Mouse (Mus musculus) hindbrain, embryonic 11.5 days (tissue): ENCODE results near the gene Tle4. TPM values are rescaled to one million over a fixed set of nuclear protein-coding genes. Genes with fewer than 3 reads are reported as not detected.
A peak's percentile ranks its signal among the peaks of the same experiment; 100 is the strongest.

ENCODE experiments used
- ATAC-seq: fragments of 200-750 bp; cut with Nextera tagmentation; 2 replicates; pipeline ENCODE4 v1.8.0; 2017; ENCODE audit warnings: mild to moderate bottlenecking, moderate TSS enrichment, moderate library complexity; ENCODE audit not compliant: low FRiP score
- DNase-seq: peaks from one replicate; pipeline ENCODE4 v3.0.0-alpha.2; 2015; ENCODE audit warnings: low spot score
- H3K27ac ChIP-seq: fragments of 300-500 bp; sonication (generic); 2 replicates; pipeline ENCODE4 v1.5.1; 2014; ENCODE audit warnings: mild to moderate bottlenecking, low read depth, low read length
- H3K27me3 ChIP-seq: fragments of 300-500 bp; sonication (generic); 2 replicates; pipeline ENCODE4 v1.6.1; 2014; ENCODE audit warnings: mild to moderate bottlenecking, low read length, moderate library complexity, mixed read lengths; ENCODE audit not compliant: control insufficient read depth, insufficient read depth
- H3K36me3 ChIP-seq: fragments of 300-500 bp; sonication (generic); 2 replicates; pipeline ENCODE4 v1.6.1; 2014; ENCODE audit warnings: mild to moderate bottlenecking, low read length, moderate library complexity, mixed read lengths; ENCODE audit not compliant: control insufficient read depth, insufficient read depth
- H3K4me1 ChIP-seq: fragments of 300-500 bp; sonication (generic); replicated peaks from 2 replicates; pipeline ENCODE4 v1.6.1; 2014; ENCODE audit warnings: low read length, mixed read lengths; ENCODE audit not compliant: control insufficient read depth, insufficient read depth
- H3K4me2 ChIP-seq: fragments of 300-500 bp; sonication (generic); replicated peaks from 2 replicates; pipeline ENCODE4 v1.6.1; 2014; ENCODE audit warnings: mild to moderate bottlenecking, low read depth, low read length
- H3K4me3 ChIP-seq: fragments of 300-500 bp; sonication (generic); 2 replicates; pipeline ENCODE4 v1.5.1; 2014; ENCODE audit warnings: low read depth, low read length
- H3K9ac ChIP-seq: fragments of 300-500 bp; sonication (generic); 2 replicates; pipeline ENCODE4 v1.6.1; 2014; ENCODE audit warnings: low read depth, low read length
- H3K9me3 ChIP-seq: fragments of 300-500 bp; sonication (generic); 2 replicates; pipeline ENCODE4 v1.6.1; 2016; ENCODE audit warnings: low read length; ENCODE audit not compliant: control insufficient read depth
- WGBS: fragments of 180-500 bp; shearing (Covaris S2); extraction: QIAGEN DNeasy Blood & Tissue Kit; methylation state at CpG from one replicate; pipeline ENCODE4 v1.1.7; 2014; 5-methylcytosine and 5-hydroxymethylcytosine counted together
- polyA plus RNA-seq: library from polyadenylated mRNA; unstranded; fragments of >200 nt; fragmentation: Nextera tagmentation; extraction: Ambion mirVana; gene quantifications from 2 replicates; pipeline ENCODE4 v1.2.1, GENCODE M21; 2014

The Tle4 gene
- polyA plus RNA-seq, 1 experiment from 2014 or later: 23.2 TPM

- no peak overlapping the region for H3K4me2 ChIP-seq
- H3K36me3 ChIP-seq: no peaks in the 10 kb centered on the region
- no peak for DNase-seq
- H3K27ac ChIP-seq: no peak overlapping the region
- WGBS: 9% methylated on average over 7 of the region's 7 CpGs
- H3K4me3 ChIP-seq: no peak overlapping the region
- H3K4me1 ChIP-seq: peaks cover 5% of the 10 kb centered on the region
- H3K9ac ChIP-seq: no peak overlapping the region
- 0 out of 2 replicates have a peak, but pooled peaks have one; percentile 27 for ATAC-seq
- H3K9me3 ChIP-seq: no peaks in the 10 kb centered on the region
- H3K27me3 ChIP-seq: no peaks in the 10 kb centered on the region
Observed at GRCm38 (mm10) chr19:14502234-14502633, 95.6 kb downstream of the Tle4 start.

- H3K4me1 ChIP-seq: no peaks in the 10 kb centered on the region
- 27% methylated on average over 3 of the region's 3 CpGs for WGBS
- H3K27ac ChIP-seq: no peak overlapping the region
- H3K4me3 ChIP-seq: no peak overlapping the region
- no peak overlapping the region for H3K9ac ChIP-seq
- DNase-seq (no peak), ATAC-seq (no peak)
- H3K27me3 ChIP-seq: no peaks in the 10 kb centered on the region
- no peak overlapping the region for H3K4me2 ChIP-seq
- H3K36me3 ChIP-seq: no peaks in the 10 kb centered on the region
- H3K9me3 ChIP-seq: no peaks in the 10 kb centered on the region
Observed at GRCm38 (mm10) chr19:14499835-14500425, 97.9 kb downstream of the Tle4 start.

DNA sequence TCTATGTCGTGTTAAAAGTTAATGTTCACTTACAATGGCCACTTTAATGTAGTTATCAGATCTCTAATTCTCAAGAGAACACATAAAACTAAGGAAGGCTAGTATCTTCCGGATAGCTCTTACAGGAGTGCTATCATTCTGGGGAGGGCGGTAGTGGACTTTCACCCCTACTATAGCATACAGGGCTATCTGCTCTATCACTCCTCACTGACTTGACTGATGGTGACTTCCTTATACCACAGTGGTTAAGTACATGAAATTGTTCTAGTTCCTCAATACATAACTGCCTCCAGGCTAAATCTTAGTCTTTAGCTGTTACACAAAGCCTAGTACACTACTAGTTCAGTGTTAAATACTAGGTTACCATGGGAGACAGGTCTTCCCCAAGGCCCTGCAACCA, 104.8 kb downstream of the Tle4 start:
- H3K4me1 ChIP-seq: no peaks in the 10 kb centered on the region
- no peak overlapping the region for H3K4me2 ChIP-seq
- no peaks in the 10 kb centered on the region for H3K36me3 ChIP-seq
- H3K9me3 ChIP-seq: no peaks in the 10 kb centered on the region
- no peak overlapping the region for H3K27ac ChIP-seq
- no peak for ATAC-seq
- DNase-seq: no peak
- WGBS: 94% methylated on average over 3 of the region's 3 CpGs
- no peak overlapping the region for H3K9ac ChIP-seq
- H3K27me3 ChIP-seq: no peaks in the 10 kb centered on the region
- H3K4me3 ChIP-seq: no peak overlapping the region

GRCm38 (mm10) chr19:14487180-14487579, 110.7 kb downstream of the Tle4 start:
- WGBS: 77% methylated on average over 9 of the region's 9 CpGs
- no peak for ATAC-seq
- no peaks in the 10 kb centered on the region for H3K9me3 ChIP-seq

DNA sequence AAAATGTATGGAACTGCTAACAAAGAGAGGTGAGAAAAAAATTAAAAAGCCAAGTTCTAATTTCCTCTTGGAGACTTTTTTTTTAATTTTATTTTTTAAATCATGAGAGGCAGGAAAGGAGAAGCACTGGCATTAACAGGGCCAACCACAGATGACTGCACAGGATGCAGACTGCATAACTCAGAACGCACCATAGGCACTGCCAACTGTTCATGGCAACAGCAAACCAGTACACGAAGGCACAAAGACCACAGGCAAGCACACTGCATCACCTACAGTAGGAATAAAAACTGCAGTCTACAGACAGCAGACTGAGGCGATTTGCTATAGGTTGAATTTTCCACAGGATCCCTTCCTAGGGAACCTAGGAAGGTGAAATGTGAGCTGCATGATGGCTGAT, 112.7 kb downstream of the Tle4 start:
- no peak overlapping the region for H3K4me2 ChIP-seq
- H3K27me3 ChIP-seq: no peaks in the 10 kb centered on the region
- H3K9ac ChIP-seq: no peak overlapping the region
- ATAC-seq (no peak), DNase-seq (no peak)
- no peaks in the 10 kb centered on the region for H3K9me3 ChIP-seq
- H3K36me3 ChIP-seq: no peaks in the 10 kb centered on the region
- WGBS: 81% methylated on average over 3 of the region's 3 CpGs
- no peak overlapping the region for H3K27ac ChIP-seq
- H3K4me3 ChIP-seq: no peak overlapping the region
- no peaks in the 10 kb centered on the region for H3K4me1 ChIP-seq

More at GRCm38 (mm10) chr19:14487180-14487579, 110.7 kb downstream of the Tle4 start:
- Histone ChIP-seq H3K27ac (no peak overlapping the region), H3K4me1 (no peaks in the 10 kb centered on the region), H3K9ac (no peak overlapping the region), H3K27me3 (no peaks in the 10 kb centered on the region), H3K36me3 (no peaks in the 10 kb centered on the region), H3K4me2 (no peak overlapping the region), H3K4me3 (no peak overlapping the region)
- no peak for DNase-seq

DNA sequence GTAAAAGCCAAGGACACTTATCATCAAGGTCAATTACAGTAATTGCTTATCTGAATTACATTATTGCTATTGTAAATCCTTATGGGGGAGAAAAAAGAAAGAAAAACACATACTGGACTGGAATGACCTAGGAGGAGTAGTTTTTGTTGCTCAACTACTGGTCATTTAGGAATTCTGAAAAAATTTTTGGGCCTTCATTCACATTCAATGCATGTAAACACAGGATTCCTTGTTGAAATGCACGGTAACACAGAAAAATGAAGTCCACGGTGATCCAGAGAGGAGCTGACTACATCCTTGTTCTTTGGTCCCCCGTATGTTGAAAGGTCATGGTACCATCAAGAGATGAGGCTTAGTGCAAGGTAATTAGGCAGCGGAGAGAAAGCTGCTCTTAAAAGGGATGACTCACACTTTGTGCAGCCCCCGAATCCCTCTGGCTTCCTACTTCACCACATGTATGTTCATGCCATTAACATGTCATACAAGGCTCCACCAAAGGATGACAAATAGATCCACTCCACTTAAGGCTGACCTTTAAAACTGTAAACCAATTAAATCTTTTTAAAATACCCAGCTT, 115.2 kb downstream of the Tle4 start:
- 78% methylated on average over 5 of the region's 5 CpGs for WGBS
- no peaks in the 10 kb centered on the region for H3K9me3 ChIP-seq
- no peak for DNase-seq
- no peaks in the 10 kb centered on the region for H3K36me3 ChIP-seq
- H3K4me1 ChIP-seq: no peaks in the 10 kb centered on the region
- no peak overlapping the region for H3K9ac ChIP-seq
- no peak overlapping the region for H3K4me2 ChIP-seq
- no peak for ATAC-seq
- H3K27ac ChIP-seq: no peak overlapping the region
- no peaks in the 10 kb centered on the region for H3K27me3 ChIP-seq
- H3K4me3 ChIP-seq: no peak overlapping the region

- peak; percentile 15 for DNase-seq
- no peaks in the 10 kb centered on the region for H3K4me1 ChIP-seq
- 55% methylated on average over 5 of the region's 5 CpGs for WGBS
Observed at GRCm38 (mm10) chr19:14481796-14482561, 115.9 kb downstream of the Tle4 start.

DNA sequence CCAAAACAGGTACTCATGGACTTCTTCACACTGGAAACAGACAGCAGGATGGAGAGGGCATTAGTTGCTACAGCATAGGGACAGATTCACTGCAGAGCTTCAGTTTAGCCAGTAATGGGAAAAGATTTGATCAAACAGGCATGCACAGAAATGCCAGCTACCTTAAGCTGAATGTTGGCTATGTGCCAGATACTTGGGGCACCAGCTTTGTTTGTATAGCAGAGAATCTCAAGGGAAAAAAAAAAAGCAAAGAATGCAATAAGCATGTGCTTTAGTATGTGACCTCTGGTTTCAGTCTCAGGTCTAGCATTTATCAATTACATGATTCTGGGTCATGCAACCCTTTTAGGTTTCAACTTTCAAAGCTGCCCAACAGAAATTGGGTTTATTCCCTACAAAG, 118.1 kb downstream of the Tle4 start:
- ATAC-seq (no peak), DNase-seq (no peak)
- H3K27ac ChIP-seq: no peak overlapping the region
- no peak overlapping the region for H3K4me3 ChIP-seq
- H3K27me3 ChIP-seq: no peaks in the 10 kb centered on the region
- H3K4me1 ChIP-seq: no peaks in the 10 kb centered on the region
- H3K9me3 ChIP-seq: no peaks in the 10 kb centered on the region
- no peak overlapping the region for H3K9ac ChIP-seq
- no peaks in the 10 kb centered on the region for H3K36me3 ChIP-seq
- H3K4me2 ChIP-seq: no peak overlapping the region

More at GRCm38 (mm10) chr19:14481796-14482561, 115.9 kb downstream of the Tle4 start:
- Histone ChIP-seq H3K27ac (no peak overlapping the region), H3K27me3 (no peaks in the 10 kb centered on the region), H3K4me2 (no peak overlapping the region), H3K9me3 (no peaks in the 10 kb centered on the region), H3K36me3 (no peaks in the 10 kb centered on the region), H3K4me3 (no peak overlapping the region), H3K9ac (no peak overlapping the region)
- peak; percentile 82 for ATAC-seq

- ATAC-seq (no peak), DNase-seq (no peak)
- no peak overlapping the region for H3K9ac ChIP-seq
- H3K9me3 ChIP-seq: no peaks in the 10 kb centered on the region
- H3K4me2 ChIP-seq: no peak overlapping the region
- no peaks in the 10 kb centered on the region for H3K36me3 ChIP-seq
- no peaks in the 10 kb centered on the region for H3K27me3 ChIP-seq
- H3K4me1 ChIP-seq: no peaks in the 10 kb centered on the region
- 93% methylated on average over 8 of the region's 8 CpGs for WGBS
- H3K27ac ChIP-seq: no peak overlapping the region
- no peak overlapping the region for H3K4me3 ChIP-seq
Observed at GRCm38 (mm10) chr19:14469325-14469724, 128.5 kb downstream of the Tle4 start.
